Mouse (Mus musculus) MEL (cell line): ENCODE measurements at regions not wholly inside any gene's neighbourhood (a gene's known extent, or its start where the extent isn't known, plus 50 kb on each side); places are given as distances from the start of the nearest gene placed in this dataset.

ENCODE experiments used
- DNase-seq: peaks from one replicate; pipeline ENCODE4 v3.0.0; 2011; ENCODE audit warnings: low read depth, low spot score
- H3K27ac ChIP-seq: 2 replicates; pipeline ENCODE4 v1.5.1; 2012; ENCODE audit warnings: low read depth, mild to moderate bottlenecking, control low read depth, low read length, moderate library complexity; ENCODE audit not compliant: control insufficient read depth
- H3K27me3 ChIP-seq, 2 experiments: fragments of 150-350 bp in 1 of 2; sonication (generic) in 1 of 2; 2 replicates each; pipeline ENCODE4 v1.6.1; 2012; ENCODE audit warnings: low read length in 2 of 2, mild to moderate bottlenecking in 2 of 2, improper control_type of control experiment in 1 of 2, moderate library complexity in 1 of 2; ENCODE audit not compliant: insufficient read depth in 2 of 2, control insufficient read depth in 1 of 2
- H3K36me3 ChIP-seq, 2 experiments: 2 replicates each; pipeline ENCODE4 v1.6.1; 2012 to 2014; ENCODE audit warnings: low read length in 2 of 2, improper control_type of control experiment in 1 of 2, inconsistent platforms in 1 of 2, mild to moderate bottlenecking in 1 of 2; ENCODE audit not compliant: insufficient read depth in 2 of 2, control insufficient read depth in 1 of 2
- H3K4me1 ChIP-seq, 2 experiments: fragments of 150-350 bp in 1 of 2; sonication (generic) in 1 of 2; 2 replicates each; pipeline ENCODE4 v1.6.1; 2012; ENCODE audit warnings: low read length in 2 of 2, improper control_type of control experiment in 1 of 2, mild to moderate bottlenecking in 1 of 2; ENCODE audit not compliant: insufficient read depth in 2 of 2, control insufficient read depth in 1 of 2
- H3K4me3 ChIP-seq, 2 experiments: fragments of 150-350 bp in 1 of 2; sonication (generic) in 1 of 2; 2 replicates each; pipeline ENCODE4 v1.5.1; 2012; ENCODE audit warnings: low read depth in 2 of 2, low read length in 2 of 2, mild to moderate bottlenecking in 2 of 2, moderate library complexity in 2 of 2, control low read depth in 1 of 2, improper control_type of control experiment in 1 of 2; ENCODE audit not compliant: control insufficient read depth in 1 of 2, insufficient read depth in 1 of 2
- H3K79me2 ChIP-seq: 2 replicates; pipeline ENCODE4 v1.6.1; 2012; ENCODE audit warnings: mild to moderate bottlenecking, low read length, moderate library complexity; ENCODE audit not compliant: control insufficient read depth, poor library complexity, insufficient read depth
- H3K9ac ChIP-seq: 2 replicates; pipeline ENCODE4 v1.6.1; 2012; ENCODE audit warnings: low read depth, mild to moderate bottlenecking, control low read depth, low read length, moderate library complexity; ENCODE audit not compliant: control insufficient read depth, poor library complexity, severe bottlenecking
- H3K9me3 ChIP-seq: fragments of 150-350 bp; sonication (generic); replicated peaks from 2 replicates; pipeline ENCODE4 v1.6.1; 2012; ENCODE audit warnings: mild to moderate bottlenecking, low read length, improper control_type of control experiment, moderate library complexity; ENCODE audit not compliant: insufficient read depth
- BHLHE40 ChIP-seq: IDR thresholded peaks from 2 replicates; pipeline ENCODE4 v1.6.1; 2012; ENCODE audit warnings: low read depth, mild to moderate bottlenecking, inconsistent platforms, low read length, improper control_type of control experiment, borderline replicate concordance
- CHD1 ChIP-seq: IDR thresholded peaks from 2 replicates; pipeline ENCODE4 v1.6.1; 2012; ENCODE audit warnings: low read depth, mild to moderate bottlenecking, inconsistent platforms, low read length, improper control_type of control experiment
- CHD2 ChIP-seq: IDR thresholded peaks from 2 replicates; pipeline ENCODE4 v1.6.1; 2011; ENCODE audit warnings: low read length, improper control_type of control experiment
- E2F4 ChIP-seq: IDR thresholded peaks from 2 replicates; pipeline ENCODE4 v1.6.1; 2011; ENCODE audit warnings: low read depth, low read length, improper control_type of control experiment, borderline replicate concordance
- EP300 ChIP-seq, 2 experiments: IDR thresholded peaks; 2 replicates each; pipeline ENCODE4 v1.6.1; 2011; ENCODE audit warnings: improper control_type of control experiment in 2 of 2, low read length in 2 of 2, low read depth in 1 of 2, mild to moderate bottlenecking in 1 of 2
- ETS1 ChIP-seq: IDR thresholded peaks from 2 replicates; pipeline ENCODE4 v1.6.1; 2012; ENCODE audit warnings: low read depth, mild to moderate bottlenecking, inconsistent platforms, low read length, improper control_type of control experiment, moderate library complexity
- HCFC1 ChIP-seq: IDR thresholded peaks from 2 replicates; pipeline ENCODE4 v1.6.1; 2012; ENCODE audit warnings: low read depth, mild to moderate bottlenecking, inconsistent platforms, low read length, improper control_type of control experiment, moderate library complexity
- JUND ChIP-seq: IDR thresholded peaks from 2 replicates; pipeline ENCODE4 v1.6.1; 2011; ENCODE audit warnings: low read depth, mild to moderate bottlenecking, improper control_type of control experiment, low read length
- KAT2A ChIP-seq: conservative IDR thresholded peaks from 2 replicates; pipeline ENCODE4 v1.6.1; 2012; ENCODE audit warnings: low read depth, low read length, improper control_type of control experiment, inconsistent platforms
- MAX ChIP-seq: IDR thresholded peaks from 2 replicates; pipeline ENCODE4 v1.6.1; 2011; ENCODE audit warnings: low read length, improper control_type of control experiment
- MAZ ChIP-seq: IDR thresholded peaks from 2 replicates; pipeline ENCODE4 v1.6.1; 2012; ENCODE audit warnings: low read depth, mild to moderate bottlenecking, inconsistent platforms, low read length, improper control_type of control experiment
- MEF2A ChIP-seq: IDR thresholded peaks from 2 replicates; pipeline ENCODE4 v1.6.1; 2014; ENCODE audit warnings: low read depth, mild to moderate bottlenecking, inconsistent platforms, low read length, improper control_type of control experiment; ENCODE audit not compliant: poor library complexity, insufficient replicate concordance, severe bottlenecking; ENCODE audit errors: extremely low read depth
- MYB ChIP-seq: IDR thresholded peaks from 2 replicates; pipeline ENCODE4 v1.6.1; 2011; ENCODE audit warnings: mild to moderate bottlenecking, low read depth, low read length, improper control_type of control experiment
- NRF1 ChIP-seq: IDR thresholded peaks from 2 replicates; pipeline ENCODE4 v1.6.1; 2014; ENCODE audit warnings: low read depth, mild to moderate bottlenecking, inconsistent platforms, low read length, improper control_type of control experiment, moderate library complexity; ENCODE audit not compliant: poor library complexity, insufficient read depth, severe bottlenecking
- POLR2A ChIP-seq, 2 experiments: IDR thresholded peaks; 2 replicates each; pipeline ENCODE4 v1.6.1; 2011 to 2012; ENCODE audit warnings: low read length in 2 of 2, mild to moderate bottlenecking in 2 of 2, control low read depth in 1 of 2, improper control_type of control experiment in 1 of 2, low read depth in 1 of 2, moderate library complexity in 1 of 2; ENCODE audit not compliant: control insufficient read depth in 1 of 2, insufficient read depth in 1 of 2, poor library complexity in 1 of 2
- RCOR1 ChIP-seq: IDR thresholded peaks from 2 replicates; pipeline ENCODE4 v1.6.1; 2012; ENCODE audit warnings: low read depth, mild to moderate bottlenecking, inconsistent platforms, low read length, improper control_type of control experiment
- SMC3 ChIP-seq: IDR thresholded peaks from 2 replicates; pipeline ENCODE4 v1.6.1; 2011; ENCODE audit warnings: low read depth, low read length, improper control_type of control experiment
- TAL1 ChIP-seq: IDR thresholded peaks from 2 replicates; pipeline ENCODE4 v1.6.1; 2012; ENCODE audit warnings: mild to moderate bottlenecking, inconsistent platforms, low read length, moderate library complexity, mixed read lengths
- TBP ChIP-seq: IDR thresholded peaks from 2 replicates; pipeline ENCODE4 v1.8.0; 2011; ENCODE audit warnings: low read depth, low read length, improper control_type of control experiment
- TCF12 ChIP-seq: IDR thresholded peaks from 2 replicates; pipeline ENCODE4 v1.6.1; 2014; ENCODE audit warnings: low read depth, mild to moderate bottlenecking, inconsistent platforms, low read length, improper control_type of control experiment, moderate library complexity
- UBTF ChIP-seq: IDR thresholded peaks from 2 replicates; pipeline ENCODE4 v1.6.1; 2012; ENCODE audit warnings: low read depth, mild to moderate bottlenecking, inconsistent platforms, low read length, improper control_type of control experiment, moderate library complexity, borderline replicate concordance; ENCODE audit not compliant: insufficient read depth
- USF2 ChIP-seq, 2 experiments: IDR thresholded peaks; 2 replicates each; pipeline ENCODE4 v1.6.1; 2011 to 2012; ENCODE audit warnings: improper control_type of control experiment in 2 of 2, low read length in 2 of 2, borderline replicate concordance in 1 of 2, inconsistent platforms in 1 of 2, low read depth in 1 of 2, mild to moderate bottlenecking in 1 of 2; ENCODE audit not compliant: insufficient read depth in 1 of 2
- ZC3H11A ChIP-seq: IDR thresholded peaks from 2 replicates; pipeline ENCODE4 v1.6.1; 2012; ENCODE audit warnings: low read depth, mild to moderate bottlenecking, inconsistent platforms, low read length, improper control_type of control experiment
- ZMIZ1 ChIP-seq: IDR thresholded peaks from 2 replicates; pipeline ENCODE4 v1.6.1; 2012; ENCODE audit warnings: low read depth, mild to moderate bottlenecking, inconsistent platforms, low read length, improper control_type of control experiment, moderate library complexity
- ZNF384 ChIP-seq: IDR thresholded peaks from 2 replicates; pipeline ENCODE4 v1.6.1; 2012; ENCODE audit warnings: low read depth, mild to moderate bottlenecking, inconsistent platforms, low read length, improper control_type of control experiment

DNA sequence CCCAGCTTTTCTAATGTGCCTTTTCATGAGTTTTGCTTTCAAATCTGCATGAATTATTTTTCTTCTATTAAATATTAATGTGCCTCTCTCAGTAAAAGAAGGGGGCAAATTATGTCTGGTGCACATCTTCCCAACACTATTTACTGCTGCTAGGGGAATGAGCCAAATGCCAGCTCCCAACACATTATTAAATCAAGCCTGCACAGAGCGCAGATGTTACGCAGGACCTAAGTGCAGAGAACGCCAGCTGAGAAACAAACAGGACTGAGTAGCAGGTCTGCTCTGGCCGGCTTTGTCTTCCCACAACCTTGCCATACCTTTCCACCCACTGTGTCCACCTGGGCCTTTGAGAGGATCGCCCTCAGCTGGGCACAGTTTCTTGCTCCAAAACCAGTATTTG is 291.8 kb downstream of the C1d start:
- TF ChIP-seq MAX: no peak
- TF ChIP-seq TBP: no peak
- no peak for TF ChIP-seq ETS1
- TF ChIP-seq KAT2A: no peak
- no peak for TF ChIP-seq NRF1
- TF ChIP-seq E2F4: no peak
- TF ChIP-seq TCF12: no peak
- no peak for TF ChIP-seq ZMIZ1
- Histone ChIP-seq H3K27ac (no peak overlapping the region), H3K9me3 (no peaks in the 10 kb centered on the region), H3K36me3 (no peaks in the 10 kb centered on the region), H3K4me3 (no peak overlapping the region), H3K9ac (no peak overlapping the region), H3K27me3 (no peaks in the 10 kb centered on the region), H3K4me1 (no peaks in the 10 kb centered on the region), H3K79me2 (no peaks in the 10 kb centered on the region)
- no peak for DNase-seq

DNA sequence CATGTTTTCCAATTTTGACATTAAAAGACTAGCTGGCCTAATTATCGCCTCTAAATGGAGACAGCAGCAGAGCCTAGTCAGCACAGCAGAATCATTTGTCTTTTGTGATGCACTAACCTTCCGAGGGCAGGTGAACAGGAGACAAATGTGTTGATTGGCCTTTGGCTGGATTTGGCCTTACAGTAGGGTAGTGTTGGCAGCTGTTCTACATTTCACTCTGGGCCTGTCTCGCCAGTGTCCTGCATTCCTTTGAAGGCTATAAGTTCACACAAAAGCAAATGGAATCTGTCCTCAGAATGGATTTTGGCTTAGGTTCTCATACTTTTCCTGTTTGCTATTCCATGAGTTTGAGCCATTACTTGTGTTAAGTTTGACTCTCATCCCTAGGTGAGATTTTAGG is 297.9 kb downstream of the C1d start:
- H3K36me3 ChIP-seq: no peaks in the 10 kb centered on the region
- no peak for DNase-seq
- H3K4me3 ChIP-seq: no peak overlapping the region
- no peak for TF ChIP-seq NRF1
- no peak for TF ChIP-seq JUND
- no peak for TF ChIP-seq ZC3H11A
- TF ChIP-seq CHD2: no peak
- TF ChIP-seq MEF2A: no peak
- TF ChIP-seq ZNF384: no peak
- no peak for TF ChIP-seq CHD1
- TF ChIP-seq, all 39 proteins: peak for 0
- H3K27me3 ChIP-seq: no peaks in the 10 kb centered on the region
- H3K9ac ChIP-seq: no peak overlapping the region
- H3K9me3 ChIP-seq: no peaks in the 10 kb centered on the region
- H3K79me2 ChIP-seq: no peaks in the 10 kb centered on the region
- H3K27ac ChIP-seq: no peak overlapping the region
- no peaks in the 10 kb centered on the region for H3K4me1 ChIP-seq

DNA sequence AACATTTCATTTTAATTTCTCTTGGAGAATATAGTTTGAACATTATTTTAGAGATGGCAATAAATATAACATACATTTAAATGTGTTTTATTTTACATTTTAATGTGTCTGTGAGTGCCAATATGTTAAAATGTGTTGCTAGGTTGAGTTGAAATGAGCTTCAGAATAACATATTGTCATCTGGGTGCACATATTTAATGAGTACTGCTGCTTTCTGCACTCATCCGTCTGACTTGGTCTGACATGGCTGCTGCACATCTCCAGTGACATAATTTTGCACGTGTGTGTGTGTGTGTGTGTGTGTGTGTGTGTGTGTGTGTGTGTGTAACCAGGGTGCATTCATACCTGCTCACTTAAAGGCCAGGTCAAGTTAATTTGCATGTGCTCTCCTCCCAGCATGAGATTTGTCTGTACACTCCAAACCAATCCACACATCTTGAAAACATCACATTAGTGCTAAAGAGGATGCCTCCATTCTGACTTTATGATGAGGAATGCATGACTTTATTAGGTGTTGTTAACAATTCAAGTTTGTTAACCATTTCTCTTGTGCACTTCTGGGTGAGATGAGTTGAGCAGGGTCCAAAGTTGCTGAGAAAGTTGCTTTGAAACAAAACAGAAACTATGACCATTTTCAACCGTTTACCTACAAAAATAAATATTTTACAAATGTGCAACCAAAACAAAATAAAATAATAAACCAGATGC is 334.6 kb downstream of the C1d start:
- Histone ChIP-seq H3K36me3 (no peaks in the 10 kb centered on the region), H3K9me3 (no peaks in the 10 kb centered on the region), H3K9ac (no peak overlapping the region), H3K27me3 (peaks cover 2 to 6% of the 10 kb centered on the region in 2 experiments), H3K79me2 (no peaks in the 10 kb centered on the region), H3K4me1 (no peaks in the 10 kb centered on the region), H3K4me3 (no peak overlapping the region), H3K27ac (no peak overlapping the region)
- no peak for DNase-seq
- no peak for TF ChIP-seq MYB
- no peak for TF ChIP-seq BHLHE40
- no peak for TF ChIP-seq POLR2A (IDR thresholded peaks at IDR 0.05; ENCODE audit: control insufficient read depth in 1 of 2, insufficient read depth in 1 of 2, low read depth in 1 of 2, low read length in 2 of 2, poor library complexity in 1 of 2)
- TF ChIP-seq SMC3: no peak
- no peak for TF ChIP-seq MAX
- no peak for TF ChIP-seq RCOR1
- no peak for TF ChIP-seq TCF12
- TF ChIP-seq USF2 (IDR thresholded peaks at IDR 0.05; ENCODE audit: borderline replicate concordance in 1 of 2, insufficient read depth in 1 of 2, low read depth in 1 of 2, low read length in 2 of 2): no peak
- TF ChIP-seq HCFC1: no peak
- no peak for TF ChIP-seq EP300 (IDR thresholded peaks at IDR 0.05; ENCODE audit: low read depth in 1 of 2, low read length in 2 of 2)
- no peak for TF ChIP-seq MEF2A
- TF ChIP-seq TAL1: no peak
- TF ChIP-seq KAT2A: no peak
- no peak for TF ChIP-seq MAZ
- no peak for TF ChIP-seq UBTF
